Mouse (Mus musculus): ENCODE data around the gene Ntng1.

Gene Ntng1

DNA sequence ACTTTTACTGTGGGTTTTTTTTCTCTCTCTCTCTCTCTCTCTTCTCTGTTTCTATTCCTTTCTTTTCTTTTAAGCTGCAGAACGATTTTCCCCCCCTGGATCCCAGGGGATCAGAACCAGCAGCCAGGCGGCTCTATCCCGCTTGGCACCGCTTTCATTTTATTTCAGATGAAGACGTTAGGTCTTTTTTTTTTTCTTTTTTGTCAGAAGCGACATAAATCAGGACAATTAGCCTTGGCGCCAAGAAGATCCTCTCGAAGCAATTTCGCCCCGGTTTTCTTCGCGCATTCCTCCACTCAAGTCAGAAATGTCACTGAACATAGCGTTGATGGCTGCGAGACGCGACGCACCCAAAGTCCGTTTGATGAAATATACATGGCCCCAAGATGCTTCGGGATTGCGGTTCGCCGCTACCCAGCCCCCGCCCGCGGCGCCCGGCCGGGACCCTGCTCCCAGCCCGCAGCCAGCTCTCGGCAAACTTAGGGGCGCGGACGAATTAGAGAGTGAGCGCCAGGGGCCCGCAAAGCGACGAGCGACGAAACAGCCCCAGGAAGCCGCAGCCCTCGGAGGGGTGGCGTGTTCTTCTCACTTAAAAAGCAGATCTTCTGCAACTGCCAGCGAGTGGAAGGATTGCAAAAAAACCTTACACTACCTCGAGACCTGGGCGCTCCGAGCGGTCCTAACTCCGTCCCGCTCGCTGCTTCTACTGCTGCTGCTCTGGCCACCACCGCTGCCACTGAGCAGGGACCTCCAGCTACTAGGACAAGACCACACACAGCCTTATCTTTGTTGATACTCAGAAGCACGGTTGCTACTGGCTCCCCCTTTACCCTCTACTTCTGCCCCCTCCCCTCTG is at the start of gene Ntng1:
TSS of gene Ntng1 (minus strand) at position 806 of the 856 bp plus-strand sequence.
- DNase-seq (ENCODE audit: low spot score) = no peak

- no peak for DNase-seq (ENCODE audit: low spot score)
These were observed 43.7 kb upstream of the Ntng1 start for GRCm38 (mm10) chr3:110187401-110187948.

GRCm38 (mm10) chr3:110149089-110149488 is 5.3 kb upstream of the Ntng1 start:
- DNase-seq (ENCODE audit: low spot score) = no peak

DNA sequence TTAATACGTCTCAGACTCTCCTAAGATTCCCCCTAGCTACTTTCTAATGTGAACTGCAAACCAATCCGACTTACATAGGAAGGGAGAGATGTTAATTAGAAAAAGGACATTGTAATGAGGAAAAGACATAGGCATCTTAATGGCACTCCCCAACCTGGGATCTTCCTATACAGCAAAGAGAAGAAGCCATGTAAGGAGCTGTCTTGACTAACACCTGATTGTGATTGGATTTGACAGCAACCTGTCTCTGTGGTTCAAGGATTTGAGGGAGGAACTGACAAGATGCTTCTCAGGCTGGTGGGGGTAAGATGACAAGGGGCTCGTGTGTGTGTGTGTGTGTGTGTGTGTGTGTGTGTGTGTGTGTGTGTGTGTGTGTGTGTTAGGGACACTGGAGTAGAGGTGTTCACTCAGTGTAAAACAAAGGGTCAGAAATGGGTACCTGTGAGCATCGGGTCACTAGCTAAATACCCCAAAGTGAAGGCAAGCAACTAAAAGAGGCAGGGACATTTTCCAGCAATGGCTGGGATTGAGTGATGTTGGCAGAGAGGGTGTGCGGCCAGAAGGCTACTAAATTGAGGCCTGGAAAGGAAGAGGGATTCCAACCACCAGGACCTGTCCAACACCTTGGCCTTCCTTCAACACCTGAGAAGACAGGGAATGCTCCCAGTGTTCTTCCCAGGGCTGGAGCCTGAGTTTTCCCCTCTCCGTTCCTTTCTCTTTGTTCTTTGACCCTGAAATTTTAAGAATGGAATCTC is 667 bp upstream of the Ntng1 start:
- DNase-seq (ENCODE audit: low spot score) = no peak

DNA sequence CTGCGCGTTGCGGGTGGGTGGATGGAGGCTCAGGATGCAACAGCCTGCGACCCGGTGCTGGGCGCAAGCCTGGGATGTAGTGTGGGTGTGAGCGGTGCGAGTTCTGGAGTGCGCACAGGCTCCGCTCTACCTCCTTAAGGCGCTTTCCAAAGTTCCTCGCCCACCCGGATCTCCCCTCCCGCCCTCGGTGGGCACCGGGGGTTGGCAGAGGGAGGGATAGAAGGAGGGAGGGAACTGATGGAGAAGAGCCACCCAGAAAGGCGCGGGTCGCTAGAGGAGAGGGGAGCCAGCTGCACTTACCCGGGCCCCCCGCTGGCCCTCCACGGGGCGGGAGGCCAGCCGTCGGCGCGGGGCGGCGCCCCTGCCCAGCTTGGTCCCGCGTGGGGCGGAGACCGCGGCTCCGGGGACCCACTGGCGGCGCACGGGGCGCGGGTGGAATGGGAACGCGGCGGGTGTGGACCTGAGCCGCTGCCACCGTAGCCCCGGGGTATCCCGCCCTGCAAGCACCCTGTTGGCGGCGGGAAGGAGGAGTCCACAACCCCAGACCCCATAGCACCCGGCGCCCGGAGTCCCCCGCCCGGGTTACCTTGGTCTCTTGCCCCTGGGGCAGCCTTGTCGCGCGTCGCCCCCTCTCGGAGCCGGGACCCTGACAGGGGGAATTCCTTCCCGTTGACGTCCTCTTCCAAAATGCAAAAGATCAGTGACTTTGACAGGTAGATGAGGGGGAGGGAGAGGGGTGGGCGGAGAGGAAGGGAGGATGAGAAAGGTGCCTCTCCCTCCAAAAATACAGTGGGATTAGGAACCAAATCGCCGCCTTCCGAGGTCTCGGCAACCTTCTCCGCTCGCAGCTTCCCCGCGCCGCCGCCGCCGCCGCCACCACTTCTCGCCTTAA is 1.3 kb downstream of the Ntng1 start:
- no peak for DNase-seq (ENCODE audit: low spot score)

- peak; percentile 16 for DNase-seq (ENCODE audit: low spot score)
These were observed 2.2 kb downstream of the Ntng1 start for GRCm38 (mm10) chr3:110141351-110142302.

GRCm38 (mm10) chr3:110136115-110136514 is 7.7 kb downstream of the Ntng1 start:
- DNase-seq (ENCODE audit: low spot score) = no peak

DNA sequence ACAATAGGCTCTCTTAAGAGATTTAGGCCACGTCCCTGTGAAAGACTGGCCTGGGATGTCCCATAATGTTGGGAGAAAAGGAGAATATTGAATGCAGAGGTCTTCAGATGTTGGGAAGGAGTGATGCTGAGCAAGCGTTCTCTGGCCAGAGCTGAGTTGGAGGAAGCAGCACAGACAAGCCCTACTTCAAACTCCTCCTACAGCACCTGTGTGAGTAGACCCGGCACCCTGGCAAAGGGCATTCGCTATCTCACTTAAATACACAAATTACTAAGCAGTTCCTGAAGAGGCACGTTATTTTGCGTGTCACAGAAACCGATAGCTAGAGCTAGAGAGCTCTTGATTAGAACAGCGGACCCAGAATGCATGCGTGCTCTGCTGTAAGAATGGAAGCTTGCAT is 10.7 kb downstream of the Ntng1 start:
- no peak for DNase-seq (ENCODE audit: low spot score)

- DNase-seq (ENCODE audit: low spot score) = no peak
These were observed 11.5 kb downstream of the Ntng1 start for GRCm38 (mm10) chr3:110132289-110132688.

DNA sequence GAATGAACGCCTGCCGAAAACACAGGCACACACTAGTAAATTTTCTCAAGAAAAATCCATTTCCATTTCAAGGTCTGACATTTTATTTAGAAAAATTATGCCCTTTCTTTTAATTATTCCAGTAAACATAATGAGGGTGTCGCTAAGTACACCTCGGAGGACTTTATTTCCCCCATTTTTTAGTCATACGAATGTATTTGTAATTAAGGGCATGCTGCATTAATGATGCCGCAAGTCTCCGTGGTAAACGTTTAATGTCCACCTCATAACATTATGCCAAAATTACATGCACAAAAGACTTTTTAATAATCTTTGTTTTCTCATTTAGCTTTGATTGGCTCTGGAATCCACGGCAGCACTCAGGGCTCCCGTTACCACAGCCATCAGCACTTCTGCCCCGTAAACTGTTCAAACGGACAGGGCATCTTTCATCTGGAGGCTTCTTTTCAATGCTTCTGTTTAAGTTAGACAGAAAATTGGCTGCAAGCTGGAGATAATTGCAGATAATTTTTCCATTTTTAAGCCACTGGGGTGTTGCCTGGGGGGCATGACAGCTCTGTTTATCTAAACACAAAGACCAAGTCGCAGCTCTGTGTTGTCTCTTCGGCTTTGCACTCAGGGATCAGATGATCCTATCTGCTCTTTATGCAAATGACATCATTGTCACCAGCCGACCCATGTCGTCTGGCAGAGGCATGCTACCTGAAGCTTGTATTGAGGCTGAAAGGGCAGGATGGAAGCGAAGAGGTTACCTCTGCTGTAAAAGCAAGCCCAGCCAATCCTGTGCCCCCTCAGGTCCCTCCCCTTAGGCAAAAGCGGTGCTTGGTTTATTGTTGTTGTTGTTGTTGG is 12.5 kb downstream of the Ntng1 start:
- DNase-seq (ENCODE audit: low spot score) = no peak

DNA sequence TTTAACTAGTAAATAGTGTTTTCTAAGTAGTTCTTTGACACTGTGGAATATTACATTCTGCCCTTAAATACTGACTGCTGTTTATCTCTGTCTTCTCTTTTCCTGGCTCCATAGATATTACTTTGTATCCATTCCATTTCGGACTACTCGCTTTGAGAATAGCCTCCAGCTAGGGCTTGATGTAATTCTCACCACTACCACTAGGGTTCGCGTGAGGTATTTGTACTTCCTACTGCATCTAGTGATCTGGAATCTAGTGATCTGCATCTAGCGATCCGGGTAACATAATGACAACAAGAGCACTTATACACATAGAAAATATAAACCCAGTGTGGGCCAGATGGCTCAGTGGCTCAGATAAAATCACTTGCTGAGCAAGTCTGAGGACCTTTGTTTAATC is 14.2 kb downstream of the Ntng1 start:
- no peak for DNase-seq (ENCODE audit: low spot score)

DNA sequence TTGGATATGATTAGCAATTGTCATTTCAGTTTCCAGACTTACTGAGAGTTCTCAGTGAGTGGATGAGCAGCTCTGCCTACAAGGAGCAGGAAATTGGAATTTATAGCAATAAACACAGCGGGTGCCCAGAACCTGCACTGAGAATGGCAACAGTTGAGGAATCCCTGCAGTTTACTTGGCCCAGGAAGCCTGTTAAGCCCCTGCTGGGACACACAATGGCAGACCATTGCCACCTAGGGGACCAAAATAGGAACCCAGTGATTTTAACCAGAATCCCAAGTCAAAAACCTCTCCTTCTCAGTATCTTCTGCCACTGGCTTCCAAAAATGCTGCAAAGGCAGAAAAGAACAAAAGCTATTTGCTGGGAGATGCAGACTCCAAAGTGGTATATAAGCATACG is 37.8 kb downstream of the Ntng1 start:
- DNase-seq (ENCODE audit: low spot score) = no peak

- DNase-seq (ENCODE audit: low spot score) = no peak
These were observed 49.4 kb downstream of the Ntng1 start for GRCm38 (mm10) chr3:110094407-110094806.

GRCm38 (mm10) chr3:110094003-110094402 is 49.8 kb downstream of the Ntng1 start:
- DNase-seq (ENCODE audit: low spot score) = no peak

DNA sequence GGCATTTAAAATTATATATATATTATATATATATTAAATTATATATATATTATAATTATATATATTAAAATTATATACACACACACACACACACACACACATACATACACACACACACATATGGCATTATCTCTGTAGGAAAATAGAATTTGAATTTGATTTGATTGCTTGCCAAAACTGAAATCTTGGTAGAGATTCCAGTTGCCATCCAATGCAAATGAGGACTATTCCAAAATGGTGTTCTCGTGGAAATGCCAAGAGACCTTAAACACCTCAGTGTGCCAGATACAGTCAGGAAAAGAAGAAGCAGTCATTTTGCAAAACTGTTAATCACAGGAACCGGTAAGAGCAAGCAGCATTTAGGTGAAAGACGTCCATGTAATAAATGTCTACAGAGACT is 51.3 kb downstream of the Ntng1 start:
- DNase-seq (ENCODE audit: low spot score) = no peak

DNA sequence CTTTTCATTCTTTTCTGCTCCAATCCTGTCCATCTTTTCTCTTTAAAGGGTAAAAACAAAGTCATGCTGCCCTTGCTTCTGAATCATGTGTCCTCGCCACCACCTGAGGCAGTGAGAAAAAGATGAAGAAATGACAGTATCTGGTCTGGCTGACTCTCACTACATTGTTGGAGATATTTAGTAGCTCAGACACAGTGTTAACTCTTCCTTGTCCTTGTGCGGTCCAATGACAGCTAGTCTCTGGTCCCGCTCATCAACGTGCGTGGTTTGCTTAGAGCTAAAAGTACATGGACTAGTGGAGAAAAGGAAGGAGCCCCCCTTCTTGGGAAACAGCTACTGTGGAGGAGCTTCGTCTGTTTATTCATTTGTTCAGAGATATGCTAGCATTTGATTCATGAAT is 56.6 kb downstream of the Ntng1 start:
- DNase-seq (ENCODE audit: low spot score) = no peak

DNA sequence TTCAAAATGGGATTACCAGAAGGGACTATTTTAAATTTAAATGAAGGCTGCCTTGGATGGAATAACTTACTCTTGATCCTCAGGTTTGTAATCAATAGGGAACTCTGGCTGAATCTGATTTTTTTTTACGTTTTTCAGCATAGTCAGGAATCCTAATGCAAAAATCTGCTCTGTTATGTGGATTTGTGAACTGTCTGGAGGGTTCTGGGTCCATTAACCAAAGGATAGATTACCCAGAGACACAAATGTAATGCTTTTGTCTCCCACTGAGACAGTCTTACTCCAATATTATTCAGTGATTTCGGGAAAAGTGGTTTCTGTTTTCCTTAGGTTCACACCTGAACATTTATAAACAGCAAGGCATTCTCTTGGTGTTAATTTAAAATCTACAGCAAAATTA is 58.5 kb downstream of the Ntng1 start:
- no peak for DNase-seq (ENCODE audit: low spot score)

DNA sequence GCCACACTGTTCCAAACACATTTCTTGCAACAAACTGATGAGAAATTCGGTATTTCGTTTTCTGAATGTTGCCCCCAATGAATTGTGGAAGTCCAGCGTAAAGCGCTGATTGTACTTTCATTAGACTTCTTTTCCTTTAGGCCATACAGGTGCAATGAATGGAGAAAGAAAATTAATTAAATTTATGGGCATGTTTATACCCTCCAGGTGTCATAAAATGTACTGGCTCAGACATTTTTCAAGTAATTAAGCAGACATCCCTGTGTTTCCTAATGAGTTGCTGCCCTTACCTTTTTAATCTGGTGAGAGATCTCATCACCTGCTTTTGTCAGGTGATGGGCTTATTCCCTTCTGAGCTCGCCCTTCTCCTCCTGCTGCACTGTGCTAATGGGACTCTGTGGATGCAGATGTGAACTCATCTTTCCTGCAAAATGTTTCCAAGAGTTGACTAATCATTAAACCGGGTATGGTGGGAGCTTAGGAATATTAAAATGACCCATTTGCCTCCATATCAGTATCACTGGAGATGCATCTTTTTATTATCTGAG is 79.0 kb downstream of the Ntng1 start:
- DNase-seq (ENCODE audit: low spot score) = no peak

GRCm38 (mm10) chr3:110055915-110056314 is 87.9 kb downstream of the Ntng1 start:
- no peak for DNase-seq (ENCODE audit: low spot score)

DNA sequence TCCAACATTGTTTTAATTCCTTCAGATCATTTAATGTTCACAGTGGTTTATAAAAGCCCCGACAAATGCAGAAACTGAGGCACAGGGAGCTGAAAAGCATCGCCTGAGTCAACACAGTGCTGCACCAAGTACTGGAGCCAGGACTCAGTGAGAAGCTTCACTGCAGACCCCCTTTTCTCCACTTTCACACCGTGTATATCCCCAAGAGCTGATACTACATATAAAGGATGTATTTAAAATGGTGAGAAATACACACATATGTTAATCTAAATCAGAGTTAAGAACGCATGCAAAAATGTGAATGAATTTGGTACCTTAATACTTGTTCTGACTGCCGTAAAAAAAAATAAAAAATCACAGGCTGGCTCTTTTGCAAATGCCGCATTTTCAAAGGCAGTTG is 88.4 kb downstream of the Ntng1 start:
- no peak for DNase-seq (ENCODE audit: low spot score)
